Mouse (Mus musculus): ENCODE measurements around the gene Rslcan18.
"Not testable (repeated sequence)": the region's sequence is repeated elsewhere in the genome, so short reads cannot be mapped to it uniquely, and the experiment has no call there.

Gene Rslcan18

DNA sequence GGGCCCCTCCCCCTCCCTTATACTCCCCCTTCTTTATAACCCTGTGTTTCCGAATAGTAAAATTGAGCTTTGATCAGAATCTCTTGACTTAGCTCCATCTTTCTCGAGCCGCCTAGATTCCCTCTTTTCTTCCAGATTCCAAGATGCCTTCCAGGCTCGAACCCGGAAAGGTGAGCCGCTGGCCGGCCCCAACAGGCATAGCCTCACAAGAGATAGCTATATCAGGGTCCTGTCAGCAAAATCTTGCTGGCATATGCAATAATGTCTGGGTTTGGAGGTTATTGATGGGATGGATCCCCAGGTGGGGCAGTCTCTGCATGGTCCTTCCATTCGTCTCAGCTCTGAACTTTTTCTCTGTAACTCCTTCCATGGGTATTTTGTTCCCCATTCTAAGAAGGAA, at the start of gene Rslcan18:
Gene Rslcan18, minus strand, starts transcription at position 101 of the 400 bp plus-strand sequence.
- DNase-seq: not testable (repeated sequence)

GRCm38 (mm10) chr13:67128038-67128721, 12.1 kb upstream of the Rslcan18 start:
- DNase-seq: peak; percentile 72

GRCm38 (mm10) chr13:67127507-67127906, 11.4 kb upstream of the Rslcan18 start:
- DNase-seq: not testable (repeated sequence)

- DNase-seq: no peak
Measured at GRCm38 (mm10) chr13:67124460-67124859, 8.4 kb upstream of the Rslcan18 start.

- DNase-seq: not testable (repeated sequence)
Measured at GRCm38 (mm10) chr13:67121360-67121759, 5.3 kb upstream of the Rslcan18 start, which contains the start of gene Zfp759. Gene Zfp759, plus strand, starts transcription at chr13:67121660.

- DNase-seq: no peak
Measured at GRCm38 (mm10) chr13:67113287-67113686, 2.8 kb downstream of the Rslcan18 start.

DNA sequence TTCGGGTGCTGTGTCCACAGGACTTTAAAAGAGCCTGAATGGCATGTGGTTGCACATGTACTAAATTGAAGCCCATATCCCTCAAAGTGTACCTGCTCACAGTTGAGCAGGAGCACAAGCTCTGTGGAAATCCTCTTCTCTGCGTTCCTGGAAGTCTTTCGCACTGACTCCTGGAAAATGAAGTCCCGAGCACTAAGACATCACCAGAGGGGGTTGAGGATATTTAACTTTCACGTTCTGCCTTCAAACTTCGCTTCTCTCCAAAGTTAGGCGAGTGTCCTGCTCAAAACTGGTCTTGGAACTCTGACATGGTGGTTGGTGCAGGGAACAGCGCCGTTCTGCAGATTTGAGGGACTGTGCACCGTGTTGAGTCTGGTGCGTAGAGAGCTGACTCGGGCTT, 4.0 kb downstream of the Rslcan18 start:
- no peak for DNase-seq

DNA sequence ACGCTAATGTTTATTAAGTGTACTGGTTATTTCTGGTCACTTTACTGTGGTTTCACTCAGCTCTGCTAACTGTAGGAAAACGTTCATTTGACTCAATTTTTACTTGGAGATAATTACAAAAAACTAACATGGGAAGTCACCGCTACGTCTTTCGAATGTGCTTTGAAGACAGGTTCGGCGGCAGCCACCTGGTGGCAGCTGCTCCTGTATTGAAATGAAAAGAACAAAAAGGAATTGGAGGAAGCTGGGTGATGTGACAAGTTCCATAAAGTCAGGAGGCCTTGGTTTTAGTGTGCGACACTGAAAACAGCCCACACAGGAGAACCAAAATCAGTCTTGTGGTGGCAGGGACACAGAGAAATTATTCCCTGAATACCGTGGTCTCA, 7.2 kb downstream of the Rslcan18 start:
- DNase-seq: peak; percentile 36

DNA sequence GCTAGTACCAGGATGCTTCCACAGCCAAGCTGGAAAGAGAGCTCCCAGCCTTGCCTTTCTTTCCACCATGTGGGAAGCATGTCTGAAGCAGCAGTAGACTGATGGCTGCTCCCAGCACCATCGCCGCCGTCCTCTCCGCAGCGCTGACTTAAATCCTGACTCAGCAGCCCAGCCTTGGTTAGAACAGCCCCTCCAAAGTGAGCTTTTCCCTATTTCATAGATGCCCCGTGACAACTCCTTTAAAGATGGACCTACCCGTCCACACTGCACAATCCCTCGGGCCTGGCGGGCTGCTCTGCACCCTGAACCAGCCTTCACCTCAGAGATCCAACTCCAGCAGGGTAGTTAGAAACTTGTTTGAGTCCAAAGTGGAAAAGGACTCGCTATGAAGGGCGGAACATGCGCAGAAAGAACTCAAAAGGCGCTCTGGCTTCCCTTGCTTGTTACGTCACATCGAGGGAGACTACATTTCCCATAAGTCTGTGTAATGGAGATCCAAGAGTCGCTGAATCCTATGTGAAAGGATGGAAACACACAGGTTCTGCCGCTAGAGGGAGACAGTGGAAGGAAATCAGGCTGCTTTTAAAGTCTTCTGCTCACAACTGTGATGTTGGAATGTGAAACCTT, 7.8 kb downstream of the Rslcan18 start, which contains the start of gene Gm28557:
Gene Gm28557, minus strand, starts transcription at position 411 of the 627 bp plus-strand sequence.
- DNase-seq: peak; percentile 83

DNA sequence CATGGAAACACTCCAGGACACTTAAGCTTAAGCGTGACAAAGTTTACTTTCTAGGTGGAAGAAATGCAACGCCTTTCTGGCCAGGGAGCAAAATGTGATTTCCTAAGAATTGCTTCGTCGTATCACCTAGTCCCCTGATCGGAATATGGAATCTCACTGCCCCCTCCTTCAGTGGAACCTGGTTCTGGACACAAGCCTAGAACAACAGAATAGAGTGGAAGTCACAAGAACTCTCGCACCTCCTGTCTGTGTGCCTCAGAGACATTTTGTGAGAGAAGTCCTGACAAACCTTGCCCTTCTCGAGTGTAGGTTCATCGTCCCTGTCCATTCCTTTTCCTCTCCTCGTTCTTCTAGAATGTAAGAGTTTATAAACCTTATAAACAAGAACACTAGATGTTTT, 8.4 kb downstream of the Rslcan18 start:
- DNase-seq: no peak

DNA sequence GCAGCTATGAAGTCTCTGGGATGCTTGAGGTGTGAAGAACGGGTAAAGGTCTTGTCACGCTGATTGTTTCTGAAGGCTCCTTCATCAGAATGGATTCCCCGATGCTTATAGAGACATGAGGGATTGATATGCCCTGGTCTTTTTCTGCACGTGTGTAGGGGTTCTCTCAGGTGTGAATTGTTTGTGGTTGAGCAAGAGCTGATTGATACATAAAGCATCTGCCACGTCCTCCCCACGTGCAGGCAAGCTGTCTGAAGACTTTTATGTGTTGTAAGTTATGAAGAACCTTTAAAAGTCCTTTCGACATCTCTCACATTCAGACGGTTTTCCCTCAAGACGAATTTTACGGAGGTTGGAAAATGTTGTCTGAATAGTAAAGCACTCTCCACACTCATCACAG, 18.2 kb downstream of the Rslcan18 start, which contains the start of gene Zfp708:
Gene Zfp708, minus strand, starts transcription at position 101 of the 400 bp plus-strand sequence.
- no peak for DNase-seq

- no peak for DNase-seq
Measured at GRCm38 (mm10) chr13:67090154-67090553, 25.9 kb downstream of the Rslcan18 start.

DNA sequence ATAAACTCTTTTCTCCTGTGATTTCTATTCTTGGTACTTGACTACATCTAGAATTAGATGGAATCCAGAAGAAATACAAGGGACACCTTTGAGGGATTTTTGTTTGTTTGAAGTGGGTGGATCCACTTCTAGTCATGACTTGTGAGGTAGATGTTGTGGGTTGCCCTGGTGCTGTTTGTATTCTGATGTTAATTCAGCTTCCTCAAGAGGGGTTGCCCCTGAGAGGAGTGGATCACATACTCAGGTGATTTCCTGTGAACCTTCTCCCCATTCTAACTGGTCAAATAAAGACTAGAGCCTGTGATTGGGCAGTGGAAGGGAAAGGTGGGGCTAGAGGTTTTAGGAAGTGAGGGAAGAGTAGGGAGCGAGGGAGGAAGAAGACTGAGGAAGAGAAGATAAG, 34.1 kb downstream of the Rslcan18 start:
- no peak for DNase-seq

GRCm38 (mm10) chr13:67081142-67081713, 34.8 kb downstream of the Rslcan18 start:
- DNase-seq: peak; percentile 58

GRCm38 (mm10) chr13:67077244-67077643, 38.8 kb downstream of the Rslcan18 start:
- DNase-seq: no peak

GRCm38 (mm10) chr13:67072786-67073185, 43.3 kb downstream of the Rslcan18 start:
- no peak for DNase-seq

DNA sequence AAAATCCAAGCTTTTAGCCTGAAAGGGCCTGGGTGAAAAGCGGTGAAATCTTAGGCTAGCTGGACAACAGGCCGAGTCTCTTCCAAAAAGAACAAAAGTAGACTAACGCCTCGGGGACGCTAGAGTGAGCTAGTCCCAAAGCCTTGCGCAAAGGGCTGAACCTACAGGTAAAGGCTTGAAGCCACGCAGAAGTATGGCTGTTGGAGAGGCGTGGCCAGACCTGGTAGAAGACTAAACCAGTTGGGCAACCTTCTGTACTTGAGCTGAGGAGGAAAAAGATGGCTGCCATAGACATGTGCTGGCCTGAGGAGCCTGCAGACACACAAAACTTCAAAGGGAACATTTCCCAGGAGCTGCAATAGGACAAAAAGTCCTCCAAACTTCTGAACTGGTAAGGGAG, 50.7 kb downstream of the Rslcan18 start:
- DNase-seq: no peak

GRCm38 (mm10) chr13:67062427-67062826, 53.6 kb downstream of the Rslcan18 start:
- no peak for DNase-seq

GRCm38 (mm10) chr13:67060786-67061358, 55.2 kb downstream of the Rslcan18 start, which contains the start of gene Zfp712:
Gene Zfp712, minus strand, starts transcription at chr13:67061170.
- peak; percentile 85 for DNase-seq

DNA sequence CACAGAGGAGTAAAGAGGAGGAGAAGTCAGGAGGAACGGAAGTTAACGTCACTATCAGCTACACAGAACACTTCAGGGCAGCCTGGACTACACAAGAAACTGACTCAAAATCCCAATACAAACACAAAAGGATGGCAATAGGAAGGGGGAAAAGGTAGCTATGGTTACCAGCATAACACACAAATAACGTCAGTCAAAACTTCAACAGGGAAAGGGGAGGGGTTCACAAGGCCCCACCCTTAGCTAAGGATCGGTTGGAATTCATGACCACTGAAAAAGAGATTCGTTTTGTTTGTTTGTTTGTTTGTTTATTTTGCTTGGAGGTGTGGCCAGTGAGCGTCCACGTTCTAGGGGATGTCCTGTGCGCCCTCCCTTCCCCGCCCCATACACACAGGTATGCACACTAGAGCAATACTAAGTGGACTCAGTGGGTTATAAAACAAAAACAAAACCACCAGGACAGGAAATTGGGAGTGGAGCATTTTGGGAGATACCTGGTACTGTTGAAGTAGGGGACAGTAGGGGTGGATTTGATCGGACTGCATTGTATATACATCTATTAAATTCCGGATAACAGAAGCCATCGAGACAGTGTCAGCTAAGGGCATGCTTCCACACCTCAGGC, 55.8 kb downstream of the Rslcan18 start:
- DNase-seq: no peak
